Mouse (Mus musculus) heart, embryonic 13.5 days (tissue): ENCODE results near the gene Fitm1. TPM values are rescaled to one million over a fixed set of nuclear protein-coding genes. Genes with fewer than 3 reads are reported as not detected.
A peak's percentile ranks its signal among the peaks of the same experiment; 100 is the strongest.

Experiments
- ATAC-seq: fragments of 200-750 bp; cut with Nextera tagmentation; 2 replicates; pipeline ENCODE4 v1.8.0; 2017; ENCODE audit warnings: moderate TSS enrichment; ENCODE audit not compliant: insufficient number of reproducible peaks, low FRiP score, low TSS enrichment; ENCODE audit errors: extremely low read depth
- H3K27ac ChIP-seq: fragments of 300-500 bp; sonication (generic); replicated peaks from 2 replicates; pipeline ENCODE4 v1.5.1; 2015; ENCODE audit warnings: moderate library complexity, mild to moderate bottlenecking, inconsistent platforms
- H3K27me3 ChIP-seq: fragments of 300-500 bp; sonication (generic); replicated peaks from 2 replicates; pipeline ENCODE4 v1.6.1; 2015; ENCODE audit warnings: mild to moderate bottlenecking, inconsistent platforms
- H3K36me3 ChIP-seq: fragments of 300-500 bp; sonication (generic); 2 replicates; pipeline ENCODE4 v1.6.1; 2015; ENCODE audit warnings: mild to moderate bottlenecking, inconsistent platforms
- H3K4me1 ChIP-seq: fragments of 300-500 bp; sonication (generic); 2 replicates; pipeline ENCODE4 v1.6.1; 2015; ENCODE audit warnings: inconsistent platforms
- H3K4me2 ChIP-seq: fragments of 300-500 bp; sonication (generic); 2 replicates; pipeline ENCODE4 v1.6.1; 2015; ENCODE audit warnings: inconsistent platforms, mild to moderate bottlenecking, moderate library complexity
- H3K4me3 ChIP-seq: fragments of 300-500 bp; sonication (generic); 2 replicates; pipeline ENCODE4 v1.5.1; 2015; ENCODE audit warnings: moderate library complexity, mild to moderate bottlenecking, inconsistent platforms
- H3K9ac ChIP-seq: fragments of 300-500 bp; sonication (generic); 2 replicates; pipeline ENCODE4 v1.6.1; 2015; ENCODE audit warnings: inconsistent platforms, mild to moderate bottlenecking, moderate library complexity
- H3K9me3 ChIP-seq: fragments of 300-500 bp; sonication (generic); 2 replicates; pipeline ENCODE4 v1.6.1; 2016; ENCODE audit warnings: inconsistent platforms
- WGBS: fragments of 180-500 bp; shearing (Covaris S2); methylation state at CpG from one replicate; pipeline ENCODE4 v1.1.7; 2015; ENCODE audit warnings: mixed read lengths; 5-methylcytosine and 5-hydroxymethylcytosine counted together
- polyA plus RNA-seq: library from polyadenylated mRNA; unstranded; fragments of >200 nt; fragmentation: Nextera tagmentation; extraction: Ambion mirVana; gene quantifications from 2 replicates; pipeline ENCODE4 v1.2.1, GENCODE M21; 2015

The Fitm1 gene
- polyA plus RNA-seq, 1 experiment from 2014 or later: 100 TPM

DNA sequence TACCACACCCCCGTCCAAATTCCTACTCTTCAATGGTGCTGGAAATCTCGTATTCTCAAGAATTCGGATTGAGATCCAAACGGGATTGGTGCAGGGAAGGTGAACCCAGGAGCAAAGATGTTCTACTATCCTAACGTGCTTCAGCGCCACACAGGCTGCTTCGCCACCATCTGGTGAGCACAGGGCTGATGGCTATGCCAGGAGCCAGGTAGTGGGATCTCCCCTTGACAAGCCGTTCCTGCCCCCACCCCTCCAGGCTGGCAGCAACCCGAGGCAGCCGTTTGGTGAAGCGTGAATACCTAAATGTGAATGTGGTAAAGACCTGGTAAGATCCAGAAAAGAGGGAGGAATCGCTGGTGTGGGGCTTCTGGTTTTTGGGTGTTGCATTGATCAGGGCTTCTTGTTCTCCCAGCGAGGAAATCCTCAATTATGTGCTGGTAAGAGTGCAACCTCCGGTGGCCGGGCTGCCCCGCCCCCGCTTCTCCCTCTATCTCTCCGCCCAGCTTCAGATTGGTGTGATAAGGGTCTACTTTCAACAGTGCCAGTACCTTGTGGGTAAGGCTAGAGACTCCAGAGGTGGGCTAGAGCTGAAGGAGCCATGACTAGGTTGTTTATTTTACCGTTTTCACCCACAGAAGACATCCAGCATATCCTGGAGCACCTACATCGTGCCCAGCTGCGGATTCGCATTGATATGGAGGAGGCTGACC lies 43.2 kb downstream of the Fitm1 start:
- H3K4me2 ChIP-seq: peak overlapping the region; percentile 66
- peak overlapping the region; percentile 46 for H3K4me3 ChIP-seq
- 28% methylated on average over 22 of the region's 22 CpGs for WGBS
- no peaks in the 10 kb centered on the region for H3K27me3 ChIP-seq
- peaks cover 8% of the 10 kb centered on the region; the same call in 1 of the 2 replicates for H3K36me3 ChIP-seq
- H3K9me3 ChIP-seq: no peaks in the 10 kb centered on the region
- no peak overlapping the region for H3K27ac ChIP-seq
- peaks cover 20% of the 10 kb centered on the region for H3K4me1 ChIP-seq
- peak overlapping the region; percentile 73 for H3K9ac ChIP-seq
- no peak for ATAC-seq

Other genes starting within 250 kb of the Fitm1 start
- gene Dhrs4, start 96.9 kb upstream of the Fitm1 start, polyA plus RNA-seq: 64.7 and 68.9 TPM in 2 replicates
- gene Carmil3, start 85.0 kb upstream of the Fitm1 start, polyA plus RNA-seq: 1.9 TPM in 2 replicates
- gene Cpne6, start 65.2 kb upstream of the Fitm1 start, polyA plus RNA-seq: 0.43 and 0.47 TPM in 2 replicates
- not detected in 2 replicates for gene Nrl, start 50.6 kb upstream of the Fitm1 start, polyA plus RNA-seq
- 40.9 and 43.9 TPM in 2 replicates for gene Pck2, start 35.4 kb upstream of the Fitm1 start, polyA plus RNA-seq
- gene Dcaf11, start 15.6 kb upstream of the Fitm1 start, polyA plus RNA-seq: 60.0 and 66.2 TPM in 2 replicates
- 0.56 and 1.3 TPM in 2 replicates for gene A730061H03Rik, start 15.2 kb upstream of the Fitm1 start, polyA plus RNA-seq
- gene Psme1, start 2.5 kb downstream of the Fitm1 start, polyA plus RNA-seq: 212 and 219 TPM in 2 replicates
- gene Emc9, start 9.7 kb downstream of the Fitm1 start, polyA plus RNA-seq: 14.8 and 19.1 TPM in 2 replicates
- 191 and 205 TPM in 2 replicates for gene Psme2, start 15.5 kb downstream of the Fitm1 start, polyA plus RNA-seq
- 12.5 and 15.2 TPM in 2 replicates for gene Rnf31, start 16.1 kb downstream of the Fitm1 start, polyA plus RNA-seq
- gene Irf9, start 28.0 kb downstream of the Fitm1 start, polyA plus RNA-seq: 9.7 and 10.1 TPM in 2 replicates
- gene Rec8, start 42.4 kb downstream of the Fitm1 start, polyA plus RNA-seq: 13.4 and 15.1 TPM in 2 replicates
- 64.8 and 67.1 TPM in 2 replicates for gene Ipo4, start 60.3 kb downstream of the Fitm1 start, polyA plus RNA-seq
- gene Gm49378, start 62.3 kb downstream of the Fitm1 start, polyA plus RNA-seq: 1.4 and 1.6 TPM in 2 replicates
- 77.8 and 81.5 TPM in 2 replicates for gene Tm9sf1, start 68.2 kb downstream of the Fitm1 start, polyA plus RNA-seq
- gene Tssk4, start 74.6 kb downstream of the Fitm1 start, polyA plus RNA-seq: 0.43 and 0.53 TPM in 2 replicates
- 74.3 and 83.3 TPM in 2 replicates for gene Mdp1, start 84.9 kb downstream of the Fitm1 start, polyA plus RNA-seq
- 39.3 and 47.4 TPM in 2 replicates for gene Gmpr2, start 96.3 kb downstream of the Fitm1 start, polyA plus RNA-seq
- 471 and 507 TPM in 2 replicates for gene Nedd8, start 96.5 kb downstream of the Fitm1 start, polyA plus RNA-seq
- gene Tinf2, start 106.2 kb downstream of the Fitm1 start, polyA plus RNA-seq: 30.9 and 32.1 TPM in 2 replicates
- gene Tgm1, start 138.3 kb downstream of the Fitm1 start, polyA plus RNA-seq: 0.23 and 0.25 TPM in 2 replicates
- gene Rabggta, start 146.6 kb downstream of the Fitm1 start, polyA plus RNA-seq: 22.8 and 23.4 TPM in 2 replicates
- 54.8 and 66.9 TPM in 2 replicates for gene Dhrs1, start 170.1 kb downstream of the Fitm1 start, polyA plus RNA-seq
- 22.8 and 23.9 TPM in 2 replicates for gene Nop9, start 170.1 kb downstream of the Fitm1 start, polyA plus RNA-seq
- 1.2 and 2.1 TPM in 2 replicates for gene Cideb, start 182.8 kb downstream of the Fitm1 start, polyA plus RNA-seq
- gene Ltb4r2, start 185.8 kb downstream of the Fitm1 start, polyA plus RNA-seq: 0.25 and 0.27 TPM in 2 replicates
- 0.48 and 0.71 TPM in 2 replicates for gene Ltb4r1, start 190.3 kb downstream of the Fitm1 start, polyA plus RNA-seq
- 17.7 TPM in 2 replicates for gene Adcy4, start 208.5 kb downstream of the Fitm1 start, polyA plus RNA-seq
- 18.8 and 20.6 TPM in 2 replicates for gene Ripk3, start 213.2 kb downstream of the Fitm1 start, polyA plus RNA-seq
- gene Nfatc4, start 247.5 kb downstream of the Fitm1 start, polyA plus RNA-seq: 12.5 and 14.0 TPM in 2 replicates